Mouse (Mus musculus): ENCODE data around the gene Cpsf4l.

Cpsf4l gene

GRCm38 (mm10) chr11:113709731-113710256, at the start of gene Cpsf4l:
TSS of gene Cpsf4l (minus strand) at chr11:113710017.
- DNase-seq = peak; percentile 77

GRCm38 (mm10) chr11:113758851-113759250, 49.0 kb upstream of the Cpsf4l start:
- no peak for DNase-seq

GRCm38 (mm10) chr11:113756578-113756977, 46.8 kb upstream of the Cpsf4l start:
- no peak for DNase-seq

- no peak for DNase-seq
Observed at GRCm38 (mm10) chr11:113755878-113756277, 46.1 kb upstream of the Cpsf4l start.

- no peak for DNase-seq
Observed at GRCm38 (mm10) chr11:113754845-113755244, 45.0 kb upstream of the Cpsf4l start.

GRCm38 (mm10) chr11:113752685-113753430, 43.0 kb upstream of the Cpsf4l start:
- no peak for DNase-seq

- DNase-seq = no peak
Observed at GRCm38 (mm10) chr11:113752158-113752661, 42.4 kb upstream of the Cpsf4l start.

- DNase-seq = peak; percentile 86
Observed at GRCm38 (mm10) chr11:113751484-113752084, 41.8 kb upstream of the Cpsf4l start, which contains the start of gene Cdc42ep4. TSS of gene Cdc42ep4 (minus strand) at chr11:113751881.

- DNase-seq = peak; percentile 93
Observed at GRCm38 (mm10) chr11:113750571-113751483, 41.0 kb upstream of the Cpsf4l start.

- peak; percentile 46 for DNase-seq
Observed at GRCm38 (mm10) chr11:113749749-113750351, 40.0 kb upstream of the Cpsf4l start.

GRCm38 (mm10) chr11:113748797-113749521, 39.1 kb upstream of the Cpsf4l start:
- peak; percentile 57 for DNase-seq

- DNase-seq = peak; percentile 23
Observed at GRCm38 (mm10) chr11:113747725-113748380, 38.0 kb upstream of the Cpsf4l start.

- DNase-seq = peak; percentile 64
Observed at GRCm38 (mm10) chr11:113747056-113747455, 37.2 kb upstream of the Cpsf4l start.

- no peak for DNase-seq
Observed at GRCm38 (mm10) chr11:113745961-113746360, 36.1 kb upstream of the Cpsf4l start.

GRCm38 (mm10) chr11:113742998-113743397, 33.2 kb upstream of the Cpsf4l start:
- DNase-seq = peak; percentile 48

GRCm38 (mm10) chr11:113740100-113740499, 30.3 kb upstream of the Cpsf4l start:
- no peak for DNase-seq

GRCm38 (mm10) chr11:113739213-113739612, 29.4 kb upstream of the Cpsf4l start:
- no peak for DNase-seq

GRCm38 (mm10) chr11:113737912-113738311, 28.1 kb upstream of the Cpsf4l start:
- no peak for DNase-seq

- DNase-seq = no peak
Observed at GRCm38 (mm10) chr11:113737553-113737854, 27.7 kb upstream of the Cpsf4l start.

- no peak for DNase-seq
Observed at GRCm38 (mm10) chr11:113736848-113737552, 27.2 kb upstream of the Cpsf4l start.

- no peak for DNase-seq
Observed at GRCm38 (mm10) chr11:113735151-113735550, 25.3 kb upstream of the Cpsf4l start.

Measured in thymus, postnatal 4 days (tissue).